Mouse (Mus musculus): ENCODE results near the gene Cox8a.

The Cox8a gene

DNA sequence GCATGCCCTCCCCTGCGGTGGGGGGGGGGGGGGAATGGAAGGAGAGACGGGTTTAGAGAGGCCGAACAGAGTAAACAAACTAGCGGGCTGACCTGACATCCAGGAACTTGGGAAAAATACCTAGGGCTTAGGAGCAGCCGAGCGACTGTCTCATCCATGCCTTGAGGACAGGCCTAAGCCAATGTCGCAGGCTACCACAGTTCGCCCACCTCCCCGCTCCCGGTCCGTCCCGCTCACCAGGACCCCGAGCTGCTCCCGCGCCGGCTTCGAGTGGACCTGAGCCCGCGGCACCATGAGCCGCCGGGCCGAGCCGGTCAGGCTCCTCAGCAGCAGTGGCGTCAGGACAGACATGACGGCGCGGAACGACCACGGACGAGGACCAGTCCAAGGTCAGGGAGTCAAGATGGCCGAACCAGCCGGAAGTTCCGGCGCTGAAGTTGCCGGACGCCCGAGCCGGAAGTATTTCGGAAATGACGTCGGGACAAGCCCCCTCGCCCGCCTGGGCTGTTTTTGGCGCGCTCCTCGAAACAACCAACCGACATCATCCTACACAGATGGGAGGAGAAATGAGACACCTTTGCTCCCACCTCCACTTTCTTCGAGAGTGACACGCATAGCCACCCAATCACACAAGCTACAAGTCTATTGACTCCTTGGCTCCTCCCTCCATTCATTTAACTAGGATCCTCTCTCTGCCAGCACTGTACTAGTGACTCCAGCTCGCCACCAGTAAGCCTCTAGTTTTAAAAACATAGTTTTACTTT is at the start of gene Cox8a:
Gene Cox8a, minus strand, starts transcription at position 455 of the 764 bp plus-strand sequence.
- in situ Hi-C loops (cut with MboI, MseI) = no loop called here

DNA sequence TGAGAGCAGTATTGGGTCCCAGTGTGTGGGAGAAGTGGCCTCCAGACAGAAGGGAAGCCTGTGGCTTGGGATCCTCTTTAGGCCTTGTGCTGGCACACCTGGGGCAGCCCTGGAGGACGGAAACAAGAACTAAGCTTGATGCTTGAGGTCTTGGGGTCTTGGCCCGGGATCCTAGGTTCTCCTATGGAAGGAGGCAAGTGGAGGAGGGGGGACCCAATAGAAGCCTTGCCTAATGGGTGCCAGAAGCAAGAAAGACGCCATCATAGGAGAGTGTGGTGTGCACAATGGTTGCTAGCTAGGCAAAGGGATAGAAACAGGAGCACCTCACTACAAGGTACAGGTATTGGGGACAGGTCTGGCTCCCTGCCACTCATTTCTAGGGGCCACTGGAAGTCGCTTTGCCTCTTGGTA is 49.0 kb upstream of the Cox8a start:
- in situ Hi-C loops (cut with MboI, MseI) = loop anchor here in 1 of 2 experiments (10.0 kb wide), 1 partner anchor 158 kb away; no protein-coding TSS in a partner anchor

DNA sequence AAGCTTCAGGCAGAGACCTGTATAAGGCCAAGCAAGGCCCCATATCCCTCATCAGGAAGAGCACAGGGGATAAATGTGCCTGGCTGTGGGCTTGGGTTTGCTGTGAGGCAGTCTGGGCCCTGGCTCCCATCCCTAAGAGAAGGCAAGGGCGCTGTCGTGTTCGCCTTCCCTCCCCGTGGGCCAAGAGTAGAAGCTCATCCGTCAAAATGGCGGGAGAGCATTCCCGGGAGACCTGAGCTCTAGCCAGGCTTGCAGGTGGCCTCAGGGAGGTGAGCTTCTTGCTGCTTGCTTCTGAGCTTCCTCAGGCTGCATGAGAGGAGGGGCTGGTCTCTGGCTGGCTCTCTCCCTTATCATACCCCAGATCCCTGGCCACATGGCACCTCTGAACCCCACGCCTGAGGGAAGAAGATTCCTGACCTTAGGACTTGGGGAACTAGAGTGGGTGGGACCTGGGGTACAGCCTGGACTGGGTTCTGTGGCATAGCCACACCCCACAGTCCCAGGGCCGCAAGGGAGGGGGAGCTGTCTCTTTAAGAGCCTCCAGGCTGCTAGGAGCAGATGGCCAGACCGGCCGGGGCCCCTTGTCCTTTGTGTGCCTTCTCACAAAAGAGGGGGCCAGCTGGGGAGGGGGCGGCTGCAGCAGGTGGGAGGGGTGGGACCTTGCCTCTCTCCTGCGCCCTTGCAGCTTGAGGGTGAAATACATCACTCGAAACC is 48.2 kb upstream of the Cox8a start:
- in situ Hi-C loops (cut with MboI, MseI) = loop anchor here in 1 of 2 experiments (10.0 kb wide), 1 partner anchor 159 kb away; no protein-coding TSS in a partner anchor

DNA sequence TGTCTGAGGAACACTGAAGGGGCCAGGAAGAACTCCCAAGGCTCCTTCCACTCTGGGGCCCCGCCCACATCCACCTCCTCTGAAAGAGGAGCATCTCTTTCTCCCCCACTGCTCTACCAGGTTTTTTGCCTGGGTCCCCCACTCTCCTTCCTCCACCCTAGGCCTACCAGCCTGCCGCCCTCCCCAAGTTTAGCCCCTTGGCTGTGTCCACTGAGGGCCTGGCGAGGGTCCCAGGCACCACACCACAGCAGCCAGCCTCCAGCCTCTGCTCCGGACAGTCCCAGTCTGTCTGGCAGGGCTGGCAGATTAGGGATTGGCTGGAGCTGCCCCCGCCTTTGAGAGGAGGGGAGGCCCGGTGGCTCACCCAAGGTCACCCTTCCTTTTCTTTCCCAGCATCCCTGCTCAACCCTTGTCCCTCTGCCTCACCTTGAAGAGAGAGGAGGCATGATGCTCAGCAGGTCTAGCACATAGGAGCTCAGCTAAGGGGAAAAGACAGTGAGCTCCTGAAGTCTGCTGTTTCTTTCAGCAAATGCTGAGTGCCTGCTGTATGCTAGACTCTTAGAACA is 47.4 kb upstream of the Cox8a start:
- in situ Hi-C loops (cut with MboI, MseI) = loop anchor here in 1 of 2 experiments (10.0 kb wide), 1 partner anchor 160 kb away; no protein-coding TSS in a partner anchor

DNA sequence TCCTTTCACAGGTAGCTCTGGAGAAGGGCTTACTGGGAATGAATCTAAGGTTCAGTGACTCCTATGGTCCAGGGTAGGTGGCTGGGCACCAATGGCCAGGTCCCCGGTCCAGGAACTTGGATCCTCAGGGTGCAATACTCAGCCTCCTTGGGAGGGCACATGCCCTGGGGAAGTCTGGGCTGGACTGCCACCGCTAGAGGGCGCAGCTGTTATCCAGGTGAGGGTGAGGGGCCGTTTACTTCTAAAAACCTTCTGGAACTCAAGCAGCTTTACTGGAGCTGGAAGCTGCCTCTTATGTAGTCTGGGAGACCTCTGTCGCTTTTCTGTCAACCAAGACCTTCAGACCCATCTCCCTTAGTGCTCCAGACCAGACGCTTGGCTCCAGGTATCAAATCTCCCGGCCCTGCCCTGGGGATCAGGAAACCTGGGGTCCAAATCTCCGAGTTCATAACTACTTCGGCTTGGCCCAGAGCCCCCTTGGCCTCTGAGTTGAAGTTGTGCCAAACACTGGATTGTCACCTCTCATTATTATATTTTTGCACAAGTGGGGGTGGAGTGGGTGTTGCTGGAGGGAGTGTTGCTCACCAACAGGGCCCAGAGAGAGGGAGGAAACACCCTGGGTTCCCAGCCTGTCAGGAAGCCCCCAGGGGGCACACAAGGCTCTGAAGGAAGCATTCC is 46.8 kb upstream of the Cox8a start:
- in situ Hi-C loops (cut with MboI, MseI) = loop anchor here in 1 of 2 experiments (10.0 kb wide), 1 partner anchor 161 kb away; no protein-coding TSS in a partner anchor

DNA sequence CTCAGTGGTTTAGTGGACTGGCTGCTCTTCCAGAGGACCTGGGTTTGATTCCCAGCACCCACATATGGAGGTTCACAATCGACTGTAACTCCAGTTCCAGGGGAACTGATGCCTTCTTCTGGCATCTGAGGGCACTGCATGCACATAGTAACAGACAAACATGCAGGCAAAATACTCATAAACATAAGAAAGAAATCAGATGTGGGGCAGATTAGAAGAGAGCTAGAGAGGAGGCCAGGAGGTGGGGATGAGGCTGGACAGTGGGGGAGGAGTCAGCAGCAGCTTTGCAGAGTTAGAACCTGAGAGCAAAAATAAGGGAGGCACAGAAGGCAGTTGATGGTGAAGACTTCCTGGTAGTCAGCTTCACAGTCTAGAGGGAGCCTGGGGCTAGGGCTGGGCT is 45.2 kb upstream of the Cox8a start:
- in situ Hi-C loops (cut with MboI, MseI) = loop anchor here in 1 of 2 experiments (10.0 kb wide), 1 partner anchor 162 kb away; no protein-coding TSS in a partner anchor

DNA sequence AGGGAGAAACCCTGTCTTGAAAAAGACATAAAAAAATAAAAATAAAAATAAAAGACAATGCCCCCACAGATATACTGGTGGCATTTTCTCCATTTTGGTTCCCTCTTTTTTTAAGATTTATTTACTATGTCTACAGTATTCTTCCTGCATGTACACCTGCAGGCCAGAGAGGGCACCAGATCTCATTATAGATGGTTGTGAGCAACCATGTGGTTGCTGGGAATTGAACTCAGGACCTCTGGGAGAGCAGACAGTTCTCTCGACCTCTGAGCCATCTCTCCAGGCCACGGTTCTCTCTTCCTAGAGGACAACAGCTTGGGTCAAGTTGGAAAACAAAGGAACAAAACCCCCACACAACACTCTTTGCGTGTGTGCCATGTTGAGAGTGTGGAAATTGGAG is 44.5 kb upstream of the Cox8a start:
- in situ Hi-C loops (cut with MboI, MseI) = loop anchor here in 1 of 2 experiments (10.0 kb wide), 1 partner anchor 163 kb away; no protein-coding TSS in a partner anchor

DNA sequence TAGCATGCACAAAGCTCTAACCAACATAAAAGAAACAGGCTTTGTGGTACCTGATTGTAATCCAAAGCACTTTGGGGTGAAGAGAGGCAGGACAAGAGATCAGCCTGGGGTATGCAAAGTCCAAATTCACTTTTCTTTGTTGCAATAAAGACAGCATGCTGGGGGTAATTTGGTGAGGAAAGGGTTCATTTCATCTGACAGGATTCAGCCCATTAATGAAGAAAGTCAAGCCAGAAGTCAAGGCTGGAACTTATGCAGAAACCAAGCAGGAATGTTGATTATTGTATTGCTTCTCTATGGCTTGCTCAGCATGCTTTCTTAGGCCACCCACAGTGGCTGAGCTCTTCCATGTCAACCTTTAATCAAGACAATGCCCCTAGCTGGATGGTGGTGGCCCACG is 44.1 kb upstream of the Cox8a start:
- in situ Hi-C loops (cut with MboI, MseI) = loop anchor here in 1 of 2 experiments (10.0 kb wide), 1 partner anchor 163 kb away; no protein-coding TSS in a partner anchor

DNA sequence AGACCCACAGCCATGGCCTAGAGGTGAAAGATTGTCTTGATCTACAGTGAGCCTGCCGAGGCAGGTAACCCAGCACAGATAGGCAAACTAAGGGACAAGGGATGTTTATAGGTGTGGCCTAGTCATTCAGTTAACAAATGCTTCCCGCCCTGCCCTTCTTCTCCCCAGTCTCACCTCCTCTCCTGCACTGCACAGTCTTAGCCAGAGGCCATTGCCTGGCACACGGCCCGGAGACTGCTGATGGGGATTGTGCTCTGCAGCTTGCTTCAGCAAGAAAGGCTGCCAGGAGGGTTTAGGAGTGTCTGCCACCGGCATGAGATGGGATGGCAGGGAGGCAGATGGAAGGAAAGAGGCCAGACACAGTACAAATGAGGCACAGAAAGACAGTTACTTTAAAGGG is 40.5 kb upstream of the Cox8a start:
- in situ Hi-C loops (cut with MboI, MseI) = no loop called here

DNA sequence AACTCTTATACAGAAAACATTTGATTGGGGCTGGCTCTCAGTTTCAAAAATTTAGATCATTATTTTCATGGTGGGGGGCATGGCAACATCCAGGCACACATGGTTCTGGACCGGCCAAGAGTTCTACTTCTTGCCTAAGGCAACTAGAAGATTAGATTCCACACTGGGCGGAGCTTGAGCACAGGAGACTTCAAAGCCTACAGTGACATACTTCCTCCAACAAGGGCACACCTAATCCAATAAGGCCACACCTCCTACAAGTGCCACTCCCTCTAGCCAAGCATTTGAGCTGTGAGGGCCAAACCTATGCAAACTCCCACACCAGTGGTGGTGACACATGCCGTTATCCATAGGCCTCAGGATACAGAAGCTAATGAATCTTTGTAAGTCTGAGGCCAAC is 28.6 kb upstream of the Cox8a start:
- in situ Hi-C loops (cut with MboI, MseI) = no loop called here

DNA sequence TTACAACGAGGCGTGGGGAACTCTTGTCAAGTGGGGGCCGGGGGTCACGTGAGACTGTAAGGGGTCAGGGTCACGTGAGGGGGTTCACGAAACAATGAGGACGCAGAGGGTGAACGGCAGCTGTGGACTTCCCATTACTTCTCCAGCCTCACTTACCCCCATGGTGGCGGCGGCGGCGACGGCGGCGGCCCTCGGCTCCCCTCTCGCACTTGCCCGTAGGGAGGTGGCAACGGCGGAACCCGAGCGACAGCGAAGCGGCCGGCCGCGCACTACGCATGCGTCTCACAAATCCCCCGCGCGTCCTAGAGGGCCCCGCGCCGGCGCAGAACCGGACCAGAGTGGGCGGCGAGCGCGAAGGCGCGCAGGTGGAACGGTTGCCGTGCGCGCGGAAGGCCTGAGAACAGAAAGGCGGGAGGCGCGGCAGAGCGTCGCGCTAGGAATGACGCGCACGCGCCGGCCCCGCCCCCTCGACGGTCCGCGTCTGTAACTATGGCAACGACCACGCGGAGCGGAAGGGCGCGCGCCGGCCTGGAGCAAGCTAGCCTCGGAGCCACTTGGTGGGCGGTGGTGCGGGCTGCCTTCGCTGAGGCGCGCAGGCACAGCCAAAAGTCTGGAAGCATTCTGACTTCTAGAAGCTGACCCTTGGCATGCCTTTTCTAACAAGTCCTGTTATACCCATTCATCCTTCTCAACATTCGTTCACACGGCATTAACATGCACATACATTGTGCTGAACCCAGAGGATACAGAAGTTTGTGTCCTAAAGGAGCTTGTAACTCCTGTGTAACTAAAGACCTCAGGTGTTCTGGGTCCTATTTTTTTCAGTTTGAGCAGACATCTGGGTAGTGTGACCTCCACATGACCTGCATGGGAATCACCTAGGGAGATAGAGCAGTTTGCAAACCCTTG is 23.6 kb upstream of the Cox8a start, which contains the start of gene Naa40:
Gene Naa40, minus strand, starts transcription at position 402 of the 909 bp plus-strand sequence.
- in situ Hi-C loops (cut with MboI, MseI) = no loop called here

DNA sequence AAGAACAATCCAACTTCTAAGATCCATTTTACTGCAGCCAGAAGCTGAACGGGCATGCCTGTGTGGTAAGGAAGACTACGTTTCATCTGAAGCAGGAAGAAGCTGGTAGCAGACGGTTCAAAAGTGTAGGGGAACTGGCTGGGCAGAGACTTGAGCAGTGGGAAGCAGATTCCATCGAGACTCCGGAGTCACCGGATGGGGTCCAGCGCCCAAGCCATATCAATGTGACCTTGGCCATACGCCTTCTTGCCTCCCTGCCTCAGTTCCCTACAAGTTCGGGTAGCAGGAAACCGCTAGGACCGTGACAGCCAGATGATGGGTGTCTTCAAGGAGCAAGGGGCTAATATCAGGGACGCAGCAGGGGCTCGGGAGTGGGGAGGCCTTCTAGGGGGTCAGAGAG is 22.9 kb upstream of the Cox8a start:
- in situ Hi-C loops (cut with MboI, MseI) = no loop called here

DNA sequence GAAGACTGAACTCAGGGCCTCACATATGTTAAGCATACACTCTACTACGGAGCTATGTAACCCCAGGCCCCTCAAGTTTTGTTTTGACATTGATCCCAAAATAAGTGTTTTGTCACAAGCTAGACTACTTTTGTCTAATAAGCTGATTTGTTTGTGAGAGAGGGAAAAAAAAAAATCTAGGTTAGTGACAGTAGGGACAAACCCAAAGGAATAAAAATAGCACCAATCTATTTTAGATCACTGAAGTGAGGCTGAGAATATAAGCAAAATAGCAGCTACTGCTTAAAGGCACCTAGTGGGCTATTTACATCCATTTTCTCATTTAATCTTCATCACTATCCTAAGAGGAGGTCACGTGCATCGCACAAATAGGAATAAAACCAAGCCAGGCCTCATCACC is 22.2 kb upstream of the Cox8a start:
- in situ Hi-C loops (cut with MboI, MseI) = no loop called here

DNA sequence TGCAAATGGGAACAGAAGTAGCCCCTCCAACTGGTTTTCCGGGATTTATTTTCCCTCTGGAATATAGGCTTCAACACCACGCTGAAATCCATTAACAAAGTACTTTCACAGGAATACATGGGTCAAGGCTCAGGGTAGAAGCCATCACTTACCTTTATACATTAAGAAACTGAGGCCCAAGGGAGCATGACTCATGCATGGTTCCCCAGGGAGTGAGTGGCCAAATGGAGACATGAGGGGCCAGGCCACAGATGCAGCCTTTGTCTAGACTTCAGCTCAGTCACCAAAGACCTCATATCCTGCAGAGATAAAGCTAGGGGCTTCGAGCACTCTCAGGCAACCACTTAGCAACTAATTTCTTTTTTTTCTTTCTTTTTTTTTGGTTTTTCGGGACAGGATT is 19.3 kb upstream of the Cox8a start:
- in situ Hi-C loops (cut with MboI, MseI) = no loop called here

DNA sequence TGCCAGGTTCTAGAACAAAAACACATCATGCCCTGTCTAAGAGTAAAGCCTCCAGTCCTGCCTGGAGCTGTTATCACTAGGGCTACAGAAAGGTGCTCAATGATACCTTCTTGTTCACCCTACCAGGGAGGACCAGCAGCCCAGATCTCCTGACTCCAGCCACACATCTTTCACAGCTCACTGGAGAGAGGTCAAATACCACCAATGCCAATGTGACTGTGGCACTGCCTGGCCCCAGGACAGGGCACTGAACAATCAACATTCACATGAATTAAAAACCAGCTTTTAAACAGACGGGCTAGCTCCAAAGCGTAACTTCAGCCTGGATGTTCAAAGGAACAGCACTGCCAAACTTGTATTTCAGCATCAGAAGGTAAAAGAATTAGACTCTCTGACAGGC is 18.6 kb upstream of the Cox8a start:
- in situ Hi-C loops (cut with MboI, MseI) = no loop called here

DNA sequence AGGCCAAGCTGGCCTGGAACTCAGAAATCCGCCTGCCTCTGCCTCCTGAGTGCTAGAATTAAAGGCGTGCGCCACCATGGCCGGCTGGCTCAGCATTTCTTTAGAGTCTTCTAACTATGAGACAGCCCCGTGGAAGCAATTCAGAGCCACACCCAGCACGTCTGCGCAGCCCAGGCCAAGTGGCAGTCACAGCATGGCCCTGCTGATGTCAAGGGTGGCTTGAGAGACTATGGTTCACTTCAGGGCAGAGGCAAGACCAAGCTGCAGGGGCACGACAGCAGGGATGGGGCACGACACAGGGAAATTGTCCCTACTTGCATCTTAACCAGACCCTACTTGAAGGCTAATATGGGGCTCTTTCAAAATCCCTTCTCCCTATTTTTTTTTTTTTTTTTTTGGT is 18.0 kb upstream of the Cox8a start:
- in situ Hi-C loops (cut with MboI, MseI) = no loop called here

DNA sequence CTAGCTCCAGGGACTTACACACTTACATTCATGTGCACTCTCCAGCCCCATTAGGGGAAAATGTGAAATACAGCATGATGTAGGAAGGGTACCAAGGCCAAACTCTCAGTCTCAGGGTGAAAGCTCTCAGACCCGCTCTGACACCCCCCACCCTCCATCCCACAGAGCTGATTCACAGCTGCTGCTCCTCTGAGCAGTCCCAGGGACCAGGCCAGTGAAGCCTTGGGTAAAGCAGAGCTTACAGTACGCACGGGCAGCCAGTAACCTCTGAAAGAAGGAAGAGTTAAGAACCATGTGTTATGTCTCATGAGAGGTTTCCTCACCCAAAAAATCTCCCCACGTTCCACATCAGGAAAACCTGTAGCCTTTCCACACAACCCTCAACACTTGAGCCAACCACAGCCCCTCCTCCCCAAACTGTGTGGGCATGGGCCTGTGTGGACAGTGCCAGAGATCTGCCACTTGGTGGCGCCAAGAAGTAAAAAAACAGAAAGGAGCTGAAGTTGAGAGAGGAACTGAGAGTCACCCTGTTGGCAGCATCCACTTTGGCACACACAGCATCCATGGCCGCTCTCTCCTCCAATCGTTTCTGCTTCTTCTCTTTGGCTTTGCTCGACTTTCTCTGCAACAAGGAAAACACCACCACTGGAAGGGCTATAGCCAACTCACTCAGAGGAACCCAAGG is 17.3 kb upstream of the Cox8a start:
- in situ Hi-C loops (cut with MboI, MseI) = no loop called here

DNA sequence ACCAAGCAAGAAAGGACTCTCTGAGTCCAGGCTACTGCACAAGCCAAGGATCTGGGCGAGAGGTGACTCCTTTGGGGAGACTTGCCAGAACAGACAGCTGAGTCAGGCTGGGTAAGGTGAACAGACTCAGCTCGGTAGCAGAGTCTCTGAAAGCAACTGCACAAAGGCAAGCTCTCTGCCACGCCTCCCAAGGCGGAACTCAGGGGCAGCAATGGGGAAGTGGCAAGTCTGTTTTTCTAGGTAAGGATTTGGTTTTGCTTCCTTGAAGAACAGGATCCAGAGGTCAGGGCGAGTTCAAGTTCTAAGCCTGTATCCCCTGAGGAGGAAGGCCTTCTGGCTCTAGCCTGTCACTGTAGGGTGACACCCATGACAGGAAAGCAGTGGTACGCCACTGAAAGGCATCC is 9.1 kb upstream of the Cox8a start:
- in situ Hi-C loops (cut with MboI, MseI) = no loop called here

DNA sequence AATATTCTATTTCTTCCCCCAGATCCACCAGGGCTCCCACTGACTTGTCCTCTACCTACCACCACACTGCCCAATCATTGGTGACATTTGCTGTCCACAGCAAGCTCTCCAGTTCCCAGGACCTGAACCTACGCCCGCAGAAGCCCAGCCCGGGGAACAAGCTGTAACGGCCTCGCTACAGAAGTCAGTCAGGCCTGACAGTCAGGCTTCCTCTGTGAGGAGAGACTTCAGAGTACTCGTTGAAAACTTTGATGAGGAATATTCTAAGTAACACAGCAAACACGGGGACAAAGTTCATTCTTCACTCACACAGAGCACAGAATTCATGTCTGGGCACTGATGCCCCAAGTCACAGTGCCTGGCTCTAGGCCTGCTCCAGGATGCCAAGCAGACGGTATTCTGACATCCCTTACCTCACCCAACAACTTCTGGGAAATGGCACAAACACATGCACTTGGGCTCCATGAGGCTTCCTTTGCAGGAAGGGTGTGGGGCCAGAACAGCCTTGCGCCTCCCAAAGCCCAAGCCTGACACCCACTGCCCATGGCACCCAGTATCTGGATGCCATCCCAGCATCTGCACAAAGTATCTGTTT is 7.8 kb upstream of the Cox8a start:
- in situ Hi-C loops (cut with MboI, MseI) = no loop called here

All from T-helper 17 cell (primary cell).